Mouse (Mus musculus) ovary, postnatal 36 days (tissue): ENCODE measurements around the gene D930007J09Rik.

Experiments used
- DNase-seq: peaks from one replicate; pipeline ENCODE4 v3.0.0; 2022; ENCODE audit warnings: low spot score, mixed read lengths

The D930007J09Rik gene

DNA sequence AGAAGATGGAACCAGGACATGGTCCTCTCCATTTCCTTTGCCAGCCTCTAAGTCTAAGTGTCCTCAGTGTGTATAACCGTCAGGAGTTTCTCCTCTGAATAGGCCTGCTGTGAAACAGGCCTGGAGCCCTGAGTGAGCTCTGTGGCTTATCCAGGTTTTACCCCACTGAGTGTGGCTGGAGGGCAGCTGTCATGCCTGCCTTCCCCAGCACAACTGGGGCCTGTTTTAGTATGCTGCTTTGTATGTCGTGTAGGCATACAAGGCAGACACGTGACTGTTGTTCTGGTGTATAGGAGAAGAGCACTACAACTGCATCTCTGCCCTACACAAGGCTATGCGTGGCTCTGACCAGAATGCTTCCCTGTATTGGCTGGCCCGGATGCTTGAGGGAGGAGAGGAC, 17.3 kb upstream of the D930007J09Rik start:
- DNase-seq = no peak

GRCm38 (mm10) chr13:32819241-32819640, 16.6 kb upstream of the D930007J09Rik start:
- no peak for DNase-seq

- DNase-seq = no peak
Observed at GRCm38 (mm10) chr13:32807624-32808023, 5.0 kb upstream of the D930007J09Rik start.

GRCm38 (mm10) chr13:32806820-32807219, 4.2 kb upstream of the D930007J09Rik start:
- DNase-seq = no peak

DNA sequence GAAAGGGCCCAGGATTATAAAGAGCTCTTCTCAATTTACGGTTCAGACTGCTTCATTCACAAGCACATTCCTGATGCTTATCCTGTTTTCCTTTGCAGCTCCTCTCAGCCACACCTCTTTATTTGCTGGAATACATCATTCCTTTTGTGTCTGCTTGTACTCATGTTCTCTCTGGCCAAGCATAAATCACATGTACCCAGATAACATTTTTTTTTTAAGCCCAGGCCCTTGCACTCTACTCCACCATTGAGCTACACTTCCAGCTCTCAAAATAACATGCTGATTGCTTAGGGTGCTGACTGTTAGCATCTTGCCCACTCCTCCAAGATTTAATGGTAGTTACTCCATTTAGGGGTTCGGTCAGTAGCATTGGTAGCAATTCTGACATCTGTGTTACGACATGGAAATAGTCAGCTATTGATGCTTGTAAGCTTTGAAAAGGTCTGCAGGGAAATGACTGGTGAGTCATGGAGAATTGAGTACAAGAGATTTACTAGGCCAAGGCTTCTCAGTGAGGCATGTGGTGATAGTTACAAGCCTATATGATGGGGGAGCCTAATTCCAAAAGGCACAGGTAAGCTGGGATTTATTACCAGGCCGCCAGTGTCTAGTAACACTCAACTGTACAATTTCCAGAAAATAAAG, 1.2 kb upstream of the D930007J09Rik start:
- DNase-seq = no peak

GRCm38 (mm10) chr13:32801693-32802221, 892 bp downstream of the D930007J09Rik start, which contains the start of gene Wrnip1:
TSS of gene Wrnip1 (plus strand) at chr13:32802038.
- DNase-seq = peak; percentile 94

- DNase-seq = no peak
Observed at GRCm38 (mm10) chr13:32800859-32801258, 1.8 kb downstream of the D930007J09Rik start.

- DNase-seq = no peak
Observed at GRCm38 (mm10) chr13:32799131-32799530, 3.5 kb downstream of the D930007J09Rik start.

DNA sequence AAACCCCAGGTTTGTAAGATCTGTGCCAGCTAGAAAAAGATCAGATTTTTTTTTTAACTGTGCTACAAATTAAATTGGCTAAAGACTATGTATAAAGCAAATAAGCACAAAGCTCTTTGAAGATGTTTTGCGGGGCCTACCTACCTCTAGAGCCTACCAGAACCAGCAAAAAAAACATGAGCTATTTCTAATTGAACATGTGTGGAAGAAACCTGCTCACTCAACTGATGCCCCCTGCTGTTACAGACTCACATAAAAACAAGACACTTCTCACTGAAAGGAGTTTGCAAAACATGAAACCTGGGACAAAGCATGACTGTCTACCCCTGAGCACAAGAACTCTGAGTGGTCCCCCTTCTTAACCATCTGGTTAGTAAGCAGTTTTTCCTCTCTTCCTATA, 5.6 kb downstream of the D930007J09Rik start:
- DNase-seq = no peak

GRCm38 (mm10) chr13:32795166-32795565, 7.5 kb downstream of the D930007J09Rik start:
- no peak for DNase-seq

GRCm38 (mm10) chr13:32794619-32795018, 8.0 kb downstream of the D930007J09Rik start:
- no peak for DNase-seq

DNA sequence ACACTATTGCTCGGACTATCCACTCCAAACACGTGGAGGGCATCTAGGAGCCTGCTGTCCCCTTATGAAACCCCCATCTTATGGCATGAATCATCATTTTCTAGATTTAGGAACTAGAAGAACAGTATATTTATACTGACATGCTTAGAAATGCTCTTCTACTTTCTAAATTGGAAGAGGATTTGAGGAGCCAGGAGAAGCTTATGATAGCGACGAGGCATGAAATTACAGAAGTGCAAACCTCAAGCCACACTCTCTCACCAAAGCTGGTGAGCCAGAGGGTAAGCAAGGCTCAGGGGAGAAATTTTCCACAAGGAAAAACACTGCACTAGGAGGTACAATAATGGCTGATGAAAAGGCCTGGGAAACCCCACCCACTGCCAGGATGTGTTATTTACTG, 12.9 kb downstream of the D930007J09Rik start:
- no peak for DNase-seq

DNA sequence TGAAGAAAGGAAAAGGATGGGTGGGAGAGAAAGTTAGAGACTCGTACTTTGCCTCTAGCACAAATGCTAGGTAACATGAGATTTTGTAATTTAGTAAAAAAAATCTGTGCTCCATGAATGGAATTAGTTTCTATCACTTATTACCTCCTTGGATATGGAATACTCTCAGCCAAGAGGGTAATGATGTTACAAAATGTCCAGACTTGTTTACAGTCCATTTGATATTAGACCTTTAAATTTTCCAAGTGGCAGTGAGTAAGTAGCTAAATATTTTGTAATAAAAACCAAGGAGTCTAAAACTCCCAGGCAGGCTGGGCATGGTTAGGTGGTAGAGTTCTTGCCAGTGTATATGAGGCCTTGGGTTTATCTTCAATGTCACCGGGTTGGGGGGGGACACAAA, 15.1 kb downstream of the D930007J09Rik start:
- no peak for DNase-seq

GRCm38 (mm10) chr13:32783816-32784215, 18.8 kb downstream of the D930007J09Rik start, which contains the start of gene Mylk4:
TSS of gene Mylk4 (minus strand) at chr13:32783954.
- no peak for DNase-seq

DNA sequence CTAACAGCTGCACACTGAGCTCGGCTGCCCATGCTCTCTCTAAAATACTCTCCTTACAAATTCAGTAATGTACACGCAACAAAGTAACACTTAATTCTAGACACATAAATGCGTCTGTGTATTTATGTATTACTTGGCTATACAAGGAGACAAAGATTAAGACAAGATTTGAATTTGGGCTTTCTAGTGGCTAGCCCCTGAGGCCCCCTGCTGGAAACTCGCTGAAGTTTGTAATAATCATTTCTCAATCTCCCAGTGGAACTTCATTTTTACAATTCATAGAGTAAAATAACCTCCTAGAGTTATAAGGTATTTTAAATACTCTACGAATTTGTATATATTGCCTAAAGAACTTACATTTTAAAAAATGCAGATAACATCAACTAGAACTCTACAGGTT, 19.6 kb downstream of the D930007J09Rik start:
- DNase-seq = no peak

GRCm38 (mm10) chr13:32778861-32779260, 23.8 kb downstream of the D930007J09Rik start:
- no peak for DNase-seq

GRCm38 (mm10) chr13:32776350-32776749, 26.3 kb downstream of the D930007J09Rik start:
- no peak for DNase-seq

DNA sequence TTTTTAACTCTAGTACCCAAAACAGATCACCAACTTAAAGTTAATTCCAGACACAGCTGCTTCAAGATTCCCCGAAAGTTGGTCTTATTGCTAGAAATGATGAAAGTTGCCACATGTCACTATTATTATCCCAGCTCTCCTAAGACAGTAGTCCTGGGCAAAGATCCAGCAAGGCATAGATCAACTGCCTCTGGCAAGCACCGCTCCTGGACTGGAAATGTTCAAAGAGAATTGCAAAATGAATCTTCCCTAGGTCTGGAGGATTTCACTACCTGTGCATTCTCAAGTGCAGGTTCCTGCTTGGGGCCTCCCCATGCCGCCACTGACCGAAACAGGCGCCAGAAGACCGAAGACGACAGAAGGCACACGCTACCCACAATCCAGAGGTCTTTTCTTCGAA, 26.8 kb downstream of the D930007J09Rik start:
- no peak for DNase-seq

DNA sequence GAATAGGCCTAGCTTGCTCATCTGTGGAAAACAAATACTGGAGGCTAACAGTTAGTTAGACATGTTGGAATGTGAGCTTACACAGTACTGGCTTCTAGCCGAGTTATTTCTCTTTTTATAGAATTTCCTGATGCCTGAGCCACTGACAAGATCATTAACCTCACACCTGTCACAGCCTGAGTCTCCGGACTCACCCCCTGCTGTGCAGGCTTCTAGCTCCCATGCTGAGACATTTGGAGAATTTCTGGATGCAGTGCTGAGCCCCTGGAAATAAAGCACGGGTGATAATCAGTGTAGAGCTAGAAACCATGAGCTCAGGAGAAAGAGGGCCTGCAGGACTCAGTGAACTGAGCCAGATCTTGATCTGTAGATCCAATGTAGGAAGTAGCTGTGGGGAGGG, 32.7 kb downstream of the D930007J09Rik start:
- no peak for DNase-seq

DNA sequence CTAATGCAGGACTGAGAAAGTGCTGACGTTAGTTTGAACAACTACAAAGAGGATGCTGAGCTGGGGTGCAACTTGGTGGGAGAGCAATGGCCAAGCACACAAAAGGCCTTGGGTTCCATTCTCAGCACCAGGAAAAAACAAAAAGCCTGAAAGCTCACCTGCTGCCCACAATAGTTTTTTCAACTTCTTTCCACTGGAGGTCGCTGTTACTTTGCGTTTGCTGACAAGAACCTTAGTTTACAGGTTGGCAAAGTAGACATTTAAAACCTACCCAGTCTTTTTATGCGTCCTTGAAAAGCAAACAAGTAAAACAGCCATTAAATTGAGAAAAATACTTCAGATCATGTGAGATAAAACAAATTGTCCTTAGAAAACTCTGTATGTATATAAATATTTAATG, 34.5 kb downstream of the D930007J09Rik start:
- no peak for DNase-seq

DNA sequence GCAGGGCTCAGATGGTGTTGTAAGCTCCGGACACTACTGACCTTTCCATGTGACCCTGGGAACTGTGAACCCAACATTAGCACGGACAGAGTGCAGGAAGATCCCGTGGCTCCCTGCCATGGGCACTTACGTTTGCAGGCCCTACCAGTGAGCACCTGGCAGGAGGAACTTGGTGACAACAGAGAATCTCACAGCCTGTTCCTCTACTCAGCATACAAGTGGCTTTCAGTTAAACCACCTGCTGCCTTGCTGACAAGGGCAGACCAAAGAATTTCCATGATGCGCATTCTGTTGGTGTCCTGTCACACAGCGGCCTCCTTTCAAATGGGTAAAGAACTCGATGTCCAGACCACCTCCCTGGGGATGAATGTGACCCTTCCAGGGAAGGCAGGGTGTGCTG, 38.2 kb downstream of the D930007J09Rik start:
- DNase-seq = peak; percentile 28

GRCm38 (mm10) chr13:32763141-32763540, 39.5 kb downstream of the D930007J09Rik start:
- DNase-seq = no peak

DNA sequence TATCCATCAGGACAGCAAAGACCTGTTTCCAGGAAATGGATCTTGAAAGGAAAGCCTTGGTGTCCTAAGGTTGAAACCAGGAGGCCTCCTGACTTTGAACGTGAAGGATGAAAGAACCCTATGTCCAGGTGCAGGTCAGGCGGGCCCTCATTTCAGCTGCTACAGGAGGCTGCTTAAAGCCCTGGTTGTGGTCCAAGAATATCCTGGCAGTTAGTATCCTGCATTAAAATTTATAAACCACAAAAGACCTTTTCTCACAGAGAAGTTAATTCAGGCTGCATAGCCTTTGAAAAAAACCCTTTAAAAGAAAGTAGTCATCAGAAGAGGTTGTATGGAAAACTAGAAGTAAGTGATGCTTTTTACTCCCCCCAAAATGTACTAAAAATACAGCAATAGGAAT, 41.9 kb downstream of the D930007J09Rik start:
- DNase-seq = no peak

DNA sequence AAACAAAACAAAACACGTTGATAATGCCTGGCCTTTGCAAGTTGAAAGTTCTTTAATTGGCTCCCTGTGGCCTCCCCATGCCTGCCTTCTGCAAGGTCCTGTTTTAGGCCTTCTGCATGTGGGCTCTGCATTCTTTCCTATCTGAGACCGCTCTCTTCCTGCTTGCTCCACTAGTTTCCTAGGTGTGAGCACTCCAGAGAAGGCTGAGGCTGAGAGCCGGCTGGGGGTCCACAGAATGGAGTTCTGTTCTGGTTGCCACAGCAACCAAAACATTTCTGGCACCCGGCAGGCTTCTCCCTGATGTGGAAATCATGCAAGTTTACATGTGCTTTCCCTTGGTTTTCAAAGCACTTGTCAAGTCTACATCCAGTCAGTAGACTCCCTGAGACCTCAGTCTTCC, 43.6 kb downstream of the D930007J09Rik start:
- DNase-seq = no peak
